Comparison of ENCODE assay signal across 8 mouse cellular contexts in the genomic region with DNA sequence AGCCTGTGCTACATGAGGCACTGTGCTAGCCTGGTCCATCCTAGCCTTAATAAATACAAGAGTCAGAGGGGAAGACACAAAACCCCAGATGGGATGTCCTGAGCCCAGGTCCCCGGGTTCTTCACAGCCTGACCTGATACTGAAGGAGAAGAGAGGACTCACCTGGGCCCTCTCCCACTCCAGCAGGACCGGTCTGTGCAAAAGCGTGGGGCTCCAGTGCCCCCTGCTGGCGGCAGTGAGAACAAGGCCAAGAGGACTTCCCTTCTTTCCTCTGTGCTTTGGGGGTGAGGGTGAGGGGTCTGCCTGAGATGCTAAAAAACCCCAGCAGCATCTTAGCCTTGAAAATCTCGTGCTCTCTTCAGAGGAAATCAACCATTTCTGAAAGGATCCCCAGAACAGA. TPM values are rescaled to one million over a fixed set of nuclear protein-coding genes. Genes with fewer than 3 reads are reported as not detected.
A peak's percentile ranks its signal among the peaks of the same experiment; 100 is the strongest.
DNase-seq lines count a peak whose midpoint lies in the region; ATAC-seq and TF ChIP-seq lines count a peak whose summit lies in the region.
"Had no signal": no experiment of that assay in that cellular context is flagged by ENCODE, and none has a peak within 500 bp of the region (broad histone marks: within the 10 kb centered on the region; RNA-seq: fewer than 3 reads in every experiment).

No protein-coding gene starts in this region.

- no peak overlapping the region for H3K27ac ChIP-seq in layer of hippocampus, adult 2 months
- H3K27ac ChIP-seq in ES-E14 (ENCODE audit: insufficient read depth, low read depth, low read length, poor library complexity, severe bottlenecking): no peak overlapping the region
- no peak overlapping the region for H3K27ac ChIP-seq in neural tube, embryonic 13.5 days (replicated peaks)

- peak in 1 of 2 experiments; percentile 52 for DNase-seq in layer of hippocampus, adult 2 months (ENCODE audit: low spot score in 2 of 2)
- no peak for DNase-seq in layer of hippocampus, adult 11-12 months (ENCODE audit: low spot score)
- no peak for DNase-seq in ES-E14 (ENCODE audit: low read depth, low spot score)
- peak; percentile 69 for DNase-seq in brain, embryonic 14.5 days (ENCODE audit: low read depth)
- peak; percentile 70 for DNase-seq in induced T-regulatory cell, adult 2 months (ENCODE audit: low read depth)
- DNase-seq in ovary, postnatal 14 days (ENCODE audit: low spot score): no peak

- H3K4me3 ChIP-seq in layer of hippocampus, adult 2 months: no peak overlapping the region
- H3K4me3 ChIP-seq in ES-E14 (ENCODE audit: insufficient read depth in 1 of 2, low read depth in 1 of 2, low read length in 2 of 2, poor library complexity in 1 of 2, severe bottlenecking in 1 of 2): no peak overlapping the region
- H3K4me3 ChIP-seq in neural tube, embryonic 13.5 days: no peak overlapping the region

- ATAC-seq in neural tube, embryonic 13.5 days (ENCODE audit: low read depth): peak; percentile 28; the same call in 1 of the 2 replicates

- no peak overlapping the region for H3K4me2 ChIP-seq in neural tube, embryonic 13.5 days

- no peaks in the 10 kb centered on the region for H3K9me3 ChIP-seq in ES-E14 (ENCODE audit: control insufficient read depth, insufficient read depth, low read depth, low read length)
- H3K9me3 ChIP-seq in neural tube, embryonic 13.5 days: no peaks in the 10 kb centered on the region
- H3K9me3 ChIP-seq: megakaryocyte, embryonic 14.5 days had no signal

- TF ChIP-seq CTCF in layer of hippocampus, adult 2 months (conservative IDR thresholded peaks at IDR 0.05): peak; percentile 81
- peak; percentile 86 for TF ChIP-seq CTCF in brain, embryonic 14.5 days (IDR thresholded peaks at IDR 0.05; ENCODE audit: borderline replicate concordance, extremely low read depth, insufficient read depth, insufficient read length)

- TF ChIP-seq POLR2A in brain, embryonic 14.5 days (IDR thresholded peaks at IDR 0.05; ENCODE audit: borderline replicate concordance, extremely low read depth, insufficient read depth, insufficient read length, poor library complexity, severe bottlenecking): no peak

- H3K27me3 ChIP-seq in neural tube, embryonic 13.5 days: no peaks in the 10 kb centered on the region
- H3K27me3 ChIP-seq: megakaryocyte, embryonic 14.5 days had no signal

- no peaks in the 10 kb centered on the region for H3K36me3 ChIP-seq in ES-E14 (ENCODE audit: control insufficient read depth, insufficient read depth, low read length, poor library complexity, severe bottlenecking)
- no peaks in the 10 kb centered on the region for H3K36me3 ChIP-seq in neural tube, embryonic 13.5 days

- in situ Hi-C loops in ES-E14 (cut with MboI; ENCODE audit: low sequenced_read_pairs in 2 of 2, unreplicated experiment in 2 of 2): loop anchor here in 1 of 2 experiments (10.0 kb wide), 1 partner anchor 84 kb away; no protein-coding TSS in a partner anchor

- peaks cover 0 to 8% of the 10 kb centered on the region in 2 experiments; a peak in 2 of 4 replicates for H3K4me1 ChIP-seq in ES-E14 (ENCODE audit: control insufficient read depth in 2 of 2, insufficient read depth in 2 of 2, low read length in 2 of 2, poor library complexity in 1 of 2)
- H3K4me1 ChIP-seq in neural tube, embryonic 13.5 days (replicated peaks): peaks cover 6% of the 10 kb centered on the region

- 9% methylated on average over 5 of the region's 5 CpGs for WGBS in neural tube, embryonic 13.5 days

- H3K9ac ChIP-seq in ES-E14 (ENCODE audit: insufficient read depth, low read depth, low read length, poor library complexity, severe bottlenecking): no peak overlapping the region
- H3K9ac ChIP-seq in neural tube, embryonic 13.5 days: no peak overlapping the region

TF ChIP-seq in ES-E14, 5 proteins besides CTCF, POLR2A, EP300 and RAD21:
- TF ChIP-seq ZC3H11A (IDR thresholded peaks at IDR 0.05; ENCODE audit: borderline replicate concordance, low read depth, low read length) (peak; percentile 72; the same call in 1 of the 2 replicates), MAFK (IDR thresholded peaks at IDR 0.05; ENCODE audit: insufficient read depth, low read depth, low read length) (no peak)

RNA-seq across cellular contexts. Expression of gene Arhgef10l, which starts 13.2 kb away (rescaled TPM):
- 10 to 100 TPM; 43.9 to 52.8 TPM for total RNA-seq in layer of hippocampus, adult 2 months (2021)
- 14.8 and 20.0 TPM in 2 replicates for total RNA-seq in ES-E14 (2012; rRNA removed)
- 43.4 and 45.9 TPM in 2 replicates for polyA plus RNA-seq in brain, embryonic 14.5 days (2012; rRNA removed)
- polyA plus RNA-seq in neural tube, embryonic 13.5 days (2015; fragmentation: Nextera tagmentation; extraction: Ambion mirVana): 28.6 and 28.8 TPM in 2 replicates

RNA-seq across cellular contexts. Expression of gene Rcc2, which starts 21.3 kb away (rescaled TPM):
- 10 to 100 TPM; 93.0 to 93.5 TPM for total RNA-seq in layer of hippocampus, adult 2 months (2021)
- 250 and 322 TPM in 2 replicates for total RNA-seq in ES-E14 (2012; rRNA removed)
- polyA plus RNA-seq in brain, embryonic 14.5 days (2012; rRNA removed): 104 and 106 TPM in 2 replicates
- 23.4 and 30.7 TPM in 2 replicates for polyA plus RNA-seq in neural tube, embryonic 13.5 days (2015; fragmentation: Nextera tagmentation; extraction: Ambion mirVana)

Comparison
In these comparisons a context has a peak if more than half of its experiments do, and no peak if none do; other contexts are left out.
1. DNase-seq: peak in brain, embryonic 14.5 days (single experiment) and induced T-regulatory cell, adult 2 months (single experiment); none in layer of hippocampus, adult 11-12 months (single experiment), ES-E14 (single experiment) and ovary, postnatal 14 days (single experiment).